Mouse (Mus musculus) forebrain, embryonic 12.5 days (tissue): ENCODE measurements at regions not wholly inside any gene's neighbourhood (a gene's known extent, or its start where the extent isn't known, plus 50 kb on each side); places are given as distances from the start of the nearest gene placed in this dataset.

Source experiments
- ATAC-seq: fragments of 200-750 bp; cut with Nextera tagmentation; 2 replicates; pipeline ENCODE4 v1.8.0; 2017; ENCODE audit warnings: moderate TSS enrichment; ENCODE audit not compliant: low FRiP score
- H3K27ac ChIP-seq: fragments of 300-500 bp; sonication (generic); 2 replicates; pipeline ENCODE4 v1.5.1; 2016; ENCODE audit warnings: mild to moderate bottlenecking
- H3K27me3 ChIP-seq: fragments of 300-500 bp; sonication (generic); 2 replicates; pipeline ENCODE4 v1.6.1; 2016; ENCODE audit warnings: mild to moderate bottlenecking
- H3K36me3 ChIP-seq: fragments of 300-500 bp; sonication (generic); replicated peaks from 2 replicates; pipeline ENCODE4 v1.6.1; 2016; ENCODE audit warnings: mild to moderate bottlenecking
- H3K4me1 ChIP-seq: fragments of 300-500 bp; sonication (generic); 2 replicates; pipeline ENCODE4 v1.6.1; 2016
- H3K4me2 ChIP-seq: fragments of 300-500 bp; sonication (generic); 2 replicates; pipeline ENCODE4 v1.6.1; 2016; ENCODE audit warnings: mild to moderate bottlenecking, moderate library complexity
- H3K4me3 ChIP-seq: fragments of 300-500 bp; sonication (generic); replicated peaks from 2 replicates; pipeline ENCODE4 v1.5.1; 2016; ENCODE audit warnings: mild to moderate bottlenecking
- H3K9ac ChIP-seq: fragments of 300-500 bp; sonication (generic); 2 replicates; pipeline ENCODE4 v1.6.1; 2016; ENCODE audit warnings: mild to moderate bottlenecking
- H3K9me3 ChIP-seq: fragments of 300-500 bp; sonication (generic); 2 replicates; pipeline ENCODE4 v1.6.1; 2016
- WGBS: fragments of 180-500 bp; shearing (Covaris S2); methylation state at CpG from one replicate; pipeline ENCODE4 v1.1.7; 2016; 5-methylcytosine and 5-hydroxymethylcytosine counted together

DNA sequence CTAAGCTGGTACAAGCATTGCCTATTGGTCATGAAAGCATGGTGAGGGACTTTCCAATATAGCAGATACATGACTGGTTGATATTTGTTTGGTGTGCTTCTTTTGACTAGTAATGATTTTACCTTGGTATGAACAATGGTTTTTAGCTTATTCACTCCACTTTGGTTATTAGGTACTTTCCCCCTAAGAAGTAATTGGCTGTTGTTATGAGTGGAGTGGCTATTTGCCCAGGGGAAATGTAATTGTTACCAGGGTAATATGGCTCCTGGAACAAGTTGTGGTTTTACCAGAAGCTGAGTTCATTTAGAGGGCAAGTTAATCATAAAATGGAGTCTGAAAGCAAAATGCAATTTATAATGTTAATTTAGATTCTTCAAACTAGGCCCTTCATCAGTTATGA is 1000.2 kb upstream of the Manea start:
- no peak overlapping the region for H3K4me3 ChIP-seq
- no peak overlapping the region for H3K9ac ChIP-seq
- H3K4me2 ChIP-seq, result no peak overlapping the region
- no peaks in the 10 kb centered on the region for H3K36me3 ChIP-seq
- no peaks in the 10 kb centered on the region for H3K4me1 ChIP-seq
- H3K27me3 ChIP-seq, result no peaks in the 10 kb centered on the region
- no peaks in the 10 kb centered on the region for H3K9me3 ChIP-seq
- H3K27ac ChIP-seq, result no peak overlapping the region
- no peak for ATAC-seq

DNA sequence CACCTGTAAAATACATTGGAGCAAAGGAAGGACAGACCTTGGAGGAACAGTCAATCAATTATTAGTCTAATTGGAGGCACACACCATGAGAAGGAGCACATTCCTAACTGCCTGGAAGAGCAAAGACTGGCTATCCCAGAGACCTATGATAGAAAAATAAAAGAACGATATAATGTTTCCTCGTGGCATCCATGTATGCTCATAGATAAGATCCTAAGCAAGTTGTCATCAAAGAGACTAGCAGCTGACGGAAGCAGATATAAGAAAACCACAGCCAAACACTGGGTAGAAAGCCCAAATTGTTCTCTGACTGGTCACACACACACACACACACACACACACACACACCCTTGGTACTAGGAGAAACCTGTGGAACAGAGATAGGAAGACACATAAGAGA is 986.6 kb upstream of the Manea start:
- Histone ChIP-seq H3K4me2 (no peak overlapping the region), H3K9me3 (no peaks in the 10 kb centered on the region), H3K27me3 (no peaks in the 10 kb centered on the region), H3K4me3 (no peak overlapping the region), H3K4me1 (no peaks in the 10 kb centered on the region), H3K36me3 (no peaks in the 10 kb centered on the region), H3K27ac (no peak overlapping the region), H3K9ac (no peak overlapping the region)
- 99% methylated on average over 3 of the region's 3 CpGs for WGBS
- ATAC-seq, result no peak
